Mouse (Mus musculus): ENCODE data around the gene Rexo2.
A peak's percentile ranks its signal among the peaks of the same experiment; 100 is the strongest.
"Not testable (repeated sequence)": the region's sequence is repeated elsewhere in the genome, so short reads cannot be mapped to it uniquely, and the experiment has no call there.

The Rexo2 gene

GRCm38 (mm10) chr9:48473131-48473530 is 7.3 kb downstream of the Rexo2 start:
- DNase-seq (ENCODE audit: low read depth, low spot score) = no peak

GRCm38 (mm10) chr9:48472441-48473025 is 7.9 kb downstream of the Rexo2 start:
- DNase-seq (ENCODE audit: low read depth, low spot score) = no peak

- DNase-seq (ENCODE audit: low read depth, low spot score) = not testable (repeated sequence)
These were observed 13.0 kb downstream of the Rexo2 start for GRCm38 (mm10) chr9:48467471-48467870.

- no peak for DNase-seq (ENCODE audit: low read depth, low spot score)
These were observed 13.6 kb downstream of the Rexo2 start for GRCm38 (mm10) chr9:48466804-48467203.

- DNase-seq (ENCODE audit: low read depth, low spot score) = no peak
These were observed 14.8 kb downstream of the Rexo2 start for GRCm38 (mm10) chr9:48465671-48466070.

GRCm38 (mm10) chr9:48461545-48461944 is 18.9 kb downstream of the Rexo2 start:
- no peak for DNase-seq (ENCODE audit: low read depth, low spot score)

GRCm38 (mm10) chr9:48460720-48461119 is 19.7 kb downstream of the Rexo2 start:
- no peak for DNase-seq (ENCODE audit: low read depth, low spot score)

GRCm38 (mm10) chr9:48459391-48459790 is 21.0 kb downstream of the Rexo2 start:
- DNase-seq (ENCODE audit: low read depth, low spot score) = no peak

GRCm38 (mm10) chr9:48458879-48459278 is 21.5 kb downstream of the Rexo2 start:
- DNase-seq (ENCODE audit: low read depth, low spot score) = no peak

- DNase-seq (ENCODE audit: low read depth, low spot score) = no peak
These were observed 24.5 kb downstream of the Rexo2 start for GRCm38 (mm10) chr9:48455961-48456360.

- no peak for DNase-seq (ENCODE audit: low read depth, low spot score)
These were observed 30.4 kb downstream of the Rexo2 start for GRCm38 (mm10) chr9:48450066-48450465.

- peak; percentile 11 for DNase-seq (ENCODE audit: low read depth, low spot score)
These were observed 32.6 kb downstream of the Rexo2 start for GRCm38 (mm10) chr9:48447783-48448209.

- no peak for DNase-seq (ENCODE audit: low read depth, low spot score)
These were observed 35.6 kb downstream of the Rexo2 start for GRCm38 (mm10) chr9:48444821-48445220.

GRCm38 (mm10) chr9:48443873-48444272 is 36.5 kb downstream of the Rexo2 start:
- DNase-seq (ENCODE audit: low read depth, low spot score) = no peak

GRCm38 (mm10) chr9:48432449-48432848 is 48.0 kb downstream of the Rexo2 start:
- no peak for DNase-seq (ENCODE audit: low read depth, low spot score)

GRCm38 (mm10) chr9:48427176-48427575 is 53.2 kb downstream of the Rexo2 start:
- no peak for DNase-seq (ENCODE audit: low read depth, low spot score)

GRCm38 (mm10) chr9:48423256-48423655 is 57.2 kb downstream of the Rexo2 start:
- DNase-seq (ENCODE audit: low read depth, low spot score) = no peak

- no peak for DNase-seq (ENCODE audit: low read depth, low spot score)
These were observed 58.0 kb downstream of the Rexo2 start for GRCm38 (mm10) chr9:48422382-48422781.

- no peak for DNase-seq (ENCODE audit: low read depth, low spot score)
These were observed 58.9 kb downstream of the Rexo2 start for GRCm38 (mm10) chr9:48421561-48421960.

- no peak for DNase-seq (ENCODE audit: low read depth, low spot score)
These were observed 59.4 kb downstream of the Rexo2 start for GRCm38 (mm10) chr9:48421029-48421428.

GRCm38 (mm10) chr9:48420437-48420836 is 60.0 kb downstream of the Rexo2 start:
- DNase-seq (ENCODE audit: low read depth, low spot score) = no peak

GRCm38 (mm10) chr9:48418829-48419228 is 61.6 kb downstream of the Rexo2 start:
- DNase-seq (ENCODE audit: low read depth, low spot score) = no peak
